Mouse (Mus musculus): ENCODE measurements around the gene Col4a3. TPM values are rescaled to one million over a fixed set of nuclear protein-coding genes. Genes with fewer than 3 reads are reported as not detected.

Col4a3 gene
- total RNA-seq, 2 experiments from 2014 or later: 0.75 to 0.86 TPM

DNA sequence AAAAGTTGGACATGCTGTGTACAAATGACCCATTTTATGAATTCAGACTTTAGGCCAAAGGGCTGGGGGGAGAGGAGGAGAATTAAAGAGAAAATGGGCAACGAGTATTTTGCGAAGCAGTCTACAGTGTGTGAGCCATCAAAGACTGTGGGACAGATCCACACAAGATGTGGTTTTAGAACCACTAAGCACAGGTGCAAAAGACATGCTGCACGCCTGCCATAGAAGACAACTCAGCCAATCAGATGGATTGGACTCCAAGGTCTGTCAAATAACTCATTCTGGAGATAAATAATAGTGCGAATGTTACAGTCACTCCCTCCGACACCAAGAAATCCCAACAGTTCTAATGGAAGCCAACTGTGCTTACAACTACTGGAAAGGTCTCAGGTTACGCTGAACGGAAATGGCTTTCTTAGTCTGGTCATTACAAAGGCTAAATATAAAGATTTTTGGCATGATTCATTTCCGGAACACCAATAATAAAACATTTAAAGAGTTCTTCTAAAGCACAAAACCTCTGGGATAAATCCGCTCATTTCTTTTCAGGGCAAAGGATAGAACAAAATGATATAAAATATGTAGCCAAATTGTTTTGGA is 25.4 kb downstream of the Col4a3 start:
- no peak for DNase-seq (ENCODE audit: extremely low spot score in 1 of 2, low spot score in 2 of 2)
- Histone ChIP-seq H3K27ac (no peak overlapping the region), H3K4me3 (no peak overlapping the region)
- no peak for TF ChIP-seq CTCF (IDR thresholded peaks at IDR 0.05)
- intact Hi-C loops (cut with DNase I): no loop called here

DNA sequence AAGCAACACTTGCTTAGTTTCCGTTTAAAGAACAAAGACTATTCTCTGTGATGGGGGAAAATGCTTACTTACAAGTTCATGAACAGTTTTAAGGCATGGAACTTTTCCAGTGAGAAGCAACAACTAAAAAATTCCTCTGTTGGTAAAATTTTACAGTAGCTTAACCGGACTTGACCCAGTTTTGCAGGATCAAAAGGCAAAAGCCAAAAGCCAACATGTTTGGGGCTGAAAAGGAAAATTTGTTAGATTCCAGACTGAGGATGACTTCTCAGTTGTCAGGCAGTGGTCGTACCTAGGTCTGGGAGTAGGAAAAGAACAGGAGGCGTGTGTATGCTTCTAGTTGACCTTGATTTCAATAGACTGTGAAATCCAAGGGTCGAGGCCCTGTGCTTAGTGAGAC is 31.3 kb downstream of the Col4a3 start:
- intact Hi-C loops (cut with DNase I): no loop called here
- TF ChIP-seq CTCF (IDR thresholded peaks at IDR 0.05): no peak
- Histone ChIP-seq H3K27ac (no peak overlapping the region), H3K4me3 (no peak overlapping the region)
- no peak for DNase-seq (ENCODE audit: extremely low spot score in 1 of 2, low spot score in 2 of 2)

DNA sequence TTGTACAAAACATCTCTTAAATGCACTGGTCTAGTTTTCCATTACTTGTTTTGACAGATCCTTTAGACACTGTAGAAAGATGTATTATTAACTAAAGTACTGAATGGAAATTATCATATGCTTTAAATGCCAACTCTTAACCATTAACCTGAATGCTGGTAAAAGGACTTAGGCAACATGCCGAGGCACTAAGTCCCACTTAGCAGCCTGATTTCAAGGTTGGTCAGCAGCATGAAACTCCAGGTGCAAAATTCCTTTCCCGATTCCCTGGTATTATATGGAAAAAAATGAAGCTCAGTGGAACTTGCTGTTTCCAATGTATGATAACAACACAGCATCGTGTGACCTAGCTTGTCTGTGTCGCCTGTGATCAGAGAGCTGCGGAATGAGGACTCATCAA is 31.9 kb downstream of the Col4a3 start:
- intact Hi-C loops (cut with DNase I): no loop called here
- DNase-seq (ENCODE audit: extremely low spot score in 1 of 2, low spot score in 2 of 2): no peak
- no peak for TF ChIP-seq CTCF (IDR thresholded peaks at IDR 0.05)
- Histone ChIP-seq H3K4me3 (no peak overlapping the region), H3K27ac (no peak overlapping the region)

DNA sequence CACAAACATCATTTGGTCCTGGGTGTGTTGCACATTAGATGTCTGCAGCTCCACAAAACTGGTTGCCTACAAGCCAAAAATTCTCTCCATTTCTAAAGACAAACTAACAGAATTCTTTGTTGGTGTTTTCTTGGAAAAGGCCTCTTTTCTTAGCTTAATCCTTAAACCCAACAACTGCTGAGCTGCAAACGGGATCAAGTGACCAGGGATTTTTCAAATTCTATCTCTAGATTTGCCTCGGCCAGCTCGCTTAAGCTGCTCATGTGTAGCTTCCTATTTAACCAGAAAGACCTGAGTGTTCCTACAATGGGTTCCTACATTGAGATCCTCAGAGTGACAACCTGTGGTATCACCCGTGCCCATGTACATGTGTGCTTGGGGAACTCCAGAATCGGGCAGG is 33.3 kb downstream of the Col4a3 start:
- H3K4me3 ChIP-seq: no peak overlapping the region
- TF ChIP-seq CTCF (IDR thresholded peaks at IDR 0.05): no peak
- intact Hi-C loops (cut with DNase I): no loop called here
- DNase-seq (ENCODE audit: extremely low spot score in 1 of 2, low spot score in 2 of 2): no peak
- no peak overlapping the region for H3K27ac ChIP-seq

DNA sequence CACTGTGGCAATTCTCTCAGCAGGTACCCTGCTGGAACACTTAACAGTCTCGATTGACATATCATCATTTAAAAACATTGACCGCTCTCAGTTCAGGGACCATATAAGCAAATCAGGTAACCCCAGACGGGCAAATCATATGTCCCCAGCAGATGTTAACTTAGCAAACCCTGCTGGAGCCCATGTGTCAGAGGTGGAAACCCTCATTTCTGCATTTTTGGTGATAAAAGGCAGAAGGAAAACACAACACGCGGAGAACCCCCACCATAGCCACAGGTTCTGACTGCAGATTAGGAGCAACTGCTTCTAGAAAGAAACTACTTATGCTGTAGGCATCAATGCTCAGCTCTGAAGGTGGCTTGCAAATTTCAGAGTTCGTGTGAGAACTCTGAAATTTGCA is 38.2 kb downstream of the Col4a3 start:
- no peak for DNase-seq (ENCODE audit: extremely low spot score in 1 of 2, low spot score in 2 of 2)
- intact Hi-C loops (cut with DNase I): no loop called here
- TF ChIP-seq CTCF (IDR thresholded peaks at IDR 0.05): no peak
- no peak overlapping the region for H3K27ac ChIP-seq
- no peak overlapping the region for H3K4me3 ChIP-seq

DNA sequence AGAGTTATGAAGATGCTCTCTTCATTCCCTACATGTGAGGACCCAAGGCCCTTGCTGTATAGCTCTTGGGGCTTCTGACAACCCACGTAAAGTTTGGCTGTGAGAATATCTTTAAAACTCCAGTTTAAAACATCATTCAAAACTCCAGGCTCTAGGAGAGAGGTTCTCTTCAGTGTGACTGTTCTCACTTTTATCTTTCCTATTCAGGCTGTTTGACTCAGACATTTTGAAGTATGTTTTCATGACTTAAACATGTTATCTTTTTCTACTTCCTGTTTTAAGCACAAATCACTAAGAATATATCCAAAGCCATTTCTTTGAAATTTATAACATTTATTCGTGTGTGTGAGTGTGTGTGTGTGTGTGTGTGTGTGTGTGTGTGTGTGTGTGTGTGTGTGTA is 38.8 kb downstream of the Col4a3 start:
- no peak for DNase-seq (ENCODE audit: extremely low spot score in 1 of 2, low spot score in 2 of 2)

DNA sequence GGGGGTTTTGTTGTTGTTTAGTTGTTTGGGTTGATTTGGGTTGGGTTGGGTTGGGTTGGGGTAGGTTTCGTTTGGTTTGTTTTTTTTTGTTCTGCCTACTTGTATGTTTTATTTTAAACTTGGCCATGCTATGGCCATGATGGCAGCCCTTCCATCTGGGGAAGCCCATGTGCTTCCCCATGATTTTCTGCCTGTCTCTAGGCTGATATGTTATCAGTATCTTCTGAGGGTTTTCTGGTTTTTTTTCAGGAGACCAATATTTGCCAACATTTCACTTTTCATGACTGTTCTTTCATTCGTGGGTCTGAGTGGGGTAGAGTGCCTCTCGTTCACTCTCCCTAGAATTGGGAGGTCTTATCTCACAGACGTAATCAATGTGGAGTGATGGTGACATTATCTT is 40.9 kb downstream of the Col4a3 start:
- Histone ChIP-seq H3K4me3 (no peak overlapping the region), H3K27ac (no peak overlapping the region)
- no peak for DNase-seq (ENCODE audit: extremely low spot score in 1 of 2, low spot score in 2 of 2)
- intact Hi-C loops (cut with DNase I): no loop called here
- TF ChIP-seq CTCF (IDR thresholded peaks at IDR 0.05): no peak

More for the DNA sequence above, 38.8 kb downstream of the Col4a3 start:
- no peak overlapping the region for H3K4me3 ChIP-seq
- no peak for TF ChIP-seq CTCF (IDR thresholded peaks at IDR 0.05)
- no peak overlapping the region for H3K27ac ChIP-seq
- intact Hi-C loops (cut with DNase I): no loop called here

DNA sequence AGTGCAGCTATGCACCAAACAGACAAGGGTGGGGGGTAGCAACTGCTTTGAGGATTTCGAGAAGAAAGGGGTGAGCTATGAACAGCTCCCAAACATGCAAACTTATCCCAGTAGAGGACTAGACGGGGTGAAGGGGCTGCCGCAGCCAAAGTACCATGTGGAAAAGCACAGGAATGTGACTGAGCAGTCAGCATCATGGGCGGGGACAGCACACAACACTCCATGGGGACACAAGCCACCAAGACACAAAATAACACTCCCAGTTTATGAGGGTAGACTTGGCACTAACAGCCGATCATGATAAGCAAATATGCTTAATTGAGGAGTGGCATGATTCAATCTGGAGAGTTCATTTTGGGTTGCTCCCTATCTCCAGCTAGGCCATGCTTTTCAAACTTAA is 42.8 kb downstream of the Col4a3 start:
- H3K4me3 ChIP-seq: no peak overlapping the region
- intact Hi-C loops (cut with DNase I): no loop called here
- TF ChIP-seq CTCF (IDR thresholded peaks at IDR 0.05): no peak
- H3K27ac ChIP-seq: no peak overlapping the region
- DNase-seq (ENCODE audit: extremely low spot score in 1 of 2, low spot score in 2 of 2): no peak

DNA sequence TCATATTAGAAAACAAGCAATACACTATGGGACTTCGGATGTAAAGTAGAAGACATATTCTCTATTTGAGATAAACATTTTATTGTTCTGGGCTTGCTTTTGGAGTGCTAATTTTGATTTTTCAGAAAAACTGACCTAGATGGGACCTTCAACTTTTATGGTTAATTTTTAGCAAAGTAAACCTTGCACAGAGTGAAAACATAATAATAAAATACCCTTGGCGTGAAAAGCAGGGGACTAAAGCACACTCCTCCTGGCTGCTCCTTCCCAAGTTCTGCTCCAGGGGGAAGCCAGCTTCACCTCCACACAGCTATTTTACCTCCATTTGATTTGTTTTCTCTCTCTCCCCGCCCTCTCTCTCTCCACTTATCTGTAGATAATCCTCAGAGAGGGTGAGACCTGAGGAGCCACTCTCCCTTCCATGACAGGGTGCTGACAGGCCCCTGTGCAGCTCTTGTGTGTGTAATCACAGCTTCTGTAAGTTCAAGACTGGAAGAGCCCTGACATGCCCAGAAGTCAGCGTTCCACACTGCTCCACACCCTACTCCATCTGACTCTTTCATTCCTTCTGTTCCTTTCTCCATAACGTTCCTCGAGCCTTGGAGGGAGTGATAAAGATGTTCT is 44.6 kb downstream of the Col4a3 start:
- Histone ChIP-seq H3K27ac (no peak overlapping the region), H3K4me3 (no peak overlapping the region)
- intact Hi-C loops (cut with DNase I): no loop called here
- no peak for DNase-seq (ENCODE audit: extremely low spot score in 1 of 2, low spot score in 2 of 2)
- TF ChIP-seq CTCF (IDR thresholded peaks at IDR 0.05): no peak

DNA sequence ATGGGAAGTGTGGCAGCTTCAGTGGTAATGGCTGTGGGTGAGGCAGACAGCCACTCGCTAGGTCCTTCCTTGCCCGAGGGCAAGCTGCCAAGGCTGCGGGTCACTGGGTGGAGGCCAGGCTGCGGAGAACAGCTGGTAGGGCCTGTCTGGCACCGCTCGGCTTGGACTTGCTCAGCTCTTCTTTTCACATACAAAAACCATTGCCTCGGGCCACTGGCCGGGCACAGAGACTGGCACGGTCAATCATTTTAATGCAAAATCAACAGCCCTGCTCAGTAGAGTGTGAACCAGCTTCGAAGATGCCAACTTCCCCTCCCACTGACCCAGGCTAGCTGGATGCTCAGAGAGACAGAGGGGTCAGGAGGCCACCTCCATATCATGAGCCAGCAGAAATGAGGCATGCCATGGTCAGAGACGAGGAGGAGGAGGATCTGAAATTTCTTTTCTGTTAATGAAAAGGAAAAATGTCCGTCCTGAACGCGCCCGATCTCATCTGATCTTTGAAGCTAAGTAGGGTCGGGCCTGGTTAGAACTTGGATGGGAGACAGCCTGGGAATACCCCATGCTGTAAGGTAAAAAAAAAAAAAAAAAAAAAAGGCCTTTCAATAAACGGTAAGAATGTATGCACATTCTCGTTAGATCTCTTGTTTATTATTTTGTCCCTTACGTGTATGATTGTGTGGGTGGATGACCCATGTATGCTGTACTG is 48.0 kb downstream of the Col4a3 start:
- H3K27ac ChIP-seq: no peak overlapping the region
- TF ChIP-seq CTCF (IDR thresholded peaks at IDR 0.05): no peak
- DNase-seq (ENCODE audit: extremely low spot score in 1 of 2, low spot score in 2 of 2): peak; percentile 28 to 38
- intact Hi-C loops (cut with DNase I): no loop called here
- H3K4me3 ChIP-seq: no peak overlapping the region

DNA sequence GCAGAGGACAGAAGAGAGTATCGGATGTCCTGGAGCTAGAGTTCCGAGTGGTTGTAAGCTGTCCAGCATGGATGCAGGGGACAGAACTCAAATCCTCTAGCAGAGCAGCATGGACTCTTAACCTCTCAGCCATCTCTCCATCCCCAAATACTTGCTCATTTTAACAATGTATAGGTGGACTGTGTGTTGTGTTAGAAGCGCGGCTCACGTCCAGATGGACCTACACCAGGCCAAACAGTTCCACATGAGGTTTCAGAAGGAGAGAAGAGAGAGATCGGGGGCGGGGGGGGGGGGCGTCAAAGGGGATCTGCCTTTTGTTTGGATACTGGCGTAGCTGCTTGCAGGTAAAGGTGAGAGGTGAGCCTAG is 48.5 kb downstream of the Col4a3 start:
- intact Hi-C loops (cut with DNase I): no loop called here
- no peak overlapping the region for H3K4me3 ChIP-seq
- no peak overlapping the region for H3K27ac ChIP-seq
- no peak for DNase-seq (ENCODE audit: extremely low spot score in 1 of 2, low spot score in 2 of 2)
- no peak for TF ChIP-seq CTCF (IDR thresholded peaks at IDR 0.05)

DNA sequence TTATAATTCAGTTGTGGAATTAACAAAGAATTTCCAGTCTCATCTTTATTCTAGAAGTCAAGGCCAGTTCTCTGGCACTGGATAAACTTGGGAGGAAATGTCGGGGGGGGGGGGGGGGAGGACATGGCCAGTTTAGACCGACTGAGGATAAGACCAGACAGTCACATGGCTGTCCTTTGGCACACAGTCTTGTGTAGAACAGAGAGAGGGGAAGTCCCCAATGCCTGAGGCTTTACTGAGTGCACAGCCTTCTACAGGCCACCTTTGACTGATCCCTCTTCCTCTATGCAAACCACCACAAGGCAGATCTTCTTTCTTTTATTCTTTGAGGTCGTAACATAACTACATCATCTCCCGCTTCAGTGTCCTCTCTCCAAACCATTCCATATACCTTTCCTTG is 49.6 kb downstream of the Col4a3 start:
- DNase-seq (ENCODE audit: extremely low spot score in 1 of 2, low spot score in 2 of 2): no peak
- Histone ChIP-seq H3K4me3 (no peak overlapping the region), H3K27ac (no peak overlapping the region)
- TF ChIP-seq CTCF (IDR thresholded peaks at IDR 0.05): no peak
- intact Hi-C loops (cut with DNase I): no loop called here

DNA sequence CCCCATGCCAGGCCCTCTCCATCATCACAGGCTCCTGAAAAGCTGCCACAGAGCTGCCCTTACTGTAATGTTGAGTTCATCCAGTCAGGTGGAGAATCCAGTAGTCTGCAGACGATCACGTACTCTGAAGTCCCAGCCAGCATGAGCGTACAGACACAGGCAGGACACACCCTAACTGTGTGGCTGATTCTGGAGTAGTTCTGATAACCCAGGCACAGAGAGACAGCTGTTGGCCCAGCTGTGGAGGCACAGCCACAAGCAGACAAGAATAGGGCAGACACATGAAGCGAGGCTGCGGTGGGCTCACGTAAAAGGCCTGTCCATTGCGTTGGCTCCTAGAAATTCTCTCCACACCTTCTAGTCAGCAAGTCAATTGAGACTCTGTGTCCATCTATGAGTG is 50.7 kb downstream of the Col4a3 start:
- H3K27ac ChIP-seq: no peak overlapping the region
- intact Hi-C loops (cut with DNase I): no loop called here
- TF ChIP-seq CTCF (IDR thresholded peaks at IDR 0.05): no peak
- no peak for DNase-seq (ENCODE audit: extremely low spot score in 1 of 2, low spot score in 2 of 2)
- no peak overlapping the region for H3K4me3 ChIP-seq
